Mouse (Mus musculus) B cell, adult 62 days (primary cell): ENCODE results near the gene Car5a. TPM values are rescaled to one million over a fixed set of nuclear protein-coding genes. Genes with fewer than 3 reads are reported as not detected.

Experiments used
- total RNA-seq: library from RNA; stranded (reverse); gene quantifications from 4 replicates; pipeline ENCODE4 v1.2.4, GENCODE M21; 2023

Gene Car5a
- total RNA-seq, result not detected in 4 replicates

DNA sequence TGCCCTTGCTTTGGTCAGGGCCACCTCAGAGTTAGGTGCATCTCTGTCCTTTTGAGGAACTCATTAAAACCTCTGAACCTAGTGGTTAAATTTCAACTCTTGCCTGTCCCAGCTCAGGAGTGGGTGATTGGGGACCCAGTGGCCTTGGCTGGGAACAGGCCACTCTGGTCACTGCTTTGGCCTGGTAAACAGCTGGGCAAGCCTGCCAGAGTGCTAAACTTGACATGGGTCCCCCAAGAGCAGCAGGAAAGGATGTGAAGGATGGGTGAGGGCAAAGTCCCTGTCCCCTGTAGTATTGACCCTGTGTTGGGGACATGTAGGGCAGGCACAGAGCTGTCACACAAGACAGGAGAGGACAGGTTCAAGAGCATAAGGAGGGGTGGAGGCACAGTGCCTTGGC, at the start of gene Car5a:
Gene Car5a, minus strand, starts transcription at position 74 of the 400 bp plus-strand sequence.

DNA sequence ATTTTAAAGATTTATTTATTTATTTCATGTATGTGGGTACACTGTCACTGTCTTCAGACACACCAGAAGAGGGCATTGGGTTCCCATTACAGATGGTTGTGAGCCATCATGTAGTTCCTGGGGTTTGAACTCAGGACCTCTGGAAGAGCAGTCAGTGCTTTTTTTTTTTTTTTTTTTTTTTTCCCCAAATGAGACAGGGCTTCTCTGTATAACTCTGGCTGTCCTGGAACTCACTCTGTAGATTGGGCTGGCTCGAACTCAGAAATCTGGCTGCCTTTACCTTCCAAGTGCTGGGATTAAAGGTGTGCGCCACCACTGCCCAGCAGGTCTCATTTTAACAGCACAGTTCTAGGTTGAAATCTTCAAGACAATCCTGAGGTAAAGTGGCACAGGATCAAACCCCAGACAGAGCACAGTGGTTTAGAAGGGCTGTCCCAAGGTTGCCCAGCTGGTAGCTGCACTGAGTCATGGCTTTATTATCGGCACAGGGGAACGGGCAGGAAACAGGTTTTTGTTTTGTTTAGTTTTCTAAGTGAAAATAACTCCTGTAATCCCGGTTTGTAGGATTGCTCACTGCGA, 4.6 kb upstream of the Car5a start, which contains the start of gene Banp:
Gene Banp, plus strand, starts transcription at position 529 of the 579 bp plus-strand sequence.

DNA sequence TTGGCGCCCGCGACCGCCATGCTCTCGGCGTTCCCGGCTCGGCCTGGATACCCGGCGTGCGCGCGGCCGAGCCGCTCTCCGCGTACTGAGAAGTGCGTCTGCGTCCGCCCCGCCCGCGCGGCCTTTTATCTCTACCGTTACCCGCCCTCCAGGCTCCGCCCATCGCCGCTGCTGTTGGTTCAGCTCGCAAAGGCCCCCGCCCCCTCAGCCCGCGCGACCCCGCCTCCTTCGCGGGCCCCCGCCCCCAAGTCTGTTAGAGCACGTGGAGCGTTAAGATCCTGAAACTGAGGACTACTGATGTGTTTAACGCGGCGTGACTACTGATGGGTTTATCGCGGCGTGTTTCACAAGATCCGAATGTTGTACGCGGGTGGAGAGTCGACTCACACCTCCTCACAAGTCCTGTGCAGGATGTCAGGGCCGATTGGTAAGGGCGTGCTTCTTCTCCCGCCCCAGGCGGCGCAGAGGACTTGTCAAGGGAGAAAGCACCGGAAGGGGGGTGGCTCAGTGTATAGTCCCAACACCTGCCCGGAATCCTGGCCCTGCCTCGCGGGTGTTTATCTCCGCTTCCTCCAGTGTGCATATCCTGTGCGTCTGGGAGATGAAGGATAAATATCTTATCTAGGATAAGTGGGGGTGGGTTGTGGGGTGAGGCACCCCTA, 37.0 kb downstream of the Car5a start, which contains the start of gene Slc7a5:
Gene Slc7a5, minus strand, starts transcription at position 108 of the 662 bp plus-strand sequence.

Other genes with a start within 250 kb of the Car5a start
- gene Jph3, start 215.3 kb downstream of the Car5a start, total RNA-seq, result not detected in 4 replicates
- 48.5 to 68.6 TPM (median 59.4 TPM) in 4 replicates for gene Klhdc4, start 115.3 kb downstream of the Car5a start, total RNA-seq
- 34.1 to 37.7 TPM (median 36.5 TPM) in 4 replicates for gene Slc7a5, start 37.2 kb downstream of the Car5a start, total RNA-seq
- gene Banp, start 4.8 kb upstream of the Car5a start, total RNA-seq, result 76.6 to 108 TPM (median 90.4 TPM) in 4 replicates